Mouse (Mus musculus) liver, embryonic 11.5 days (tissue): ENCODE results near the gene Col4a3bp. TPM values are rescaled to one million over a fixed set of nuclear protein-coding genes. Genes with fewer than 3 reads are reported as not detected.

Experiments
- ATAC-seq: fragments of 200-750 bp; cut with Nextera tagmentation; replicated peaks from 2 replicates; pipeline ENCODE4 v1.8.0; 2017; ENCODE audit warnings: moderate number of reproducible peaks, mild to moderate bottlenecking, moderate TSS enrichment, moderate library complexity; ENCODE audit not compliant: low FRiP score
- DNase-seq: peaks from one replicate; pipeline ENCODE4 v3.0.0-alpha.2; 2017; ENCODE audit warnings: low spot score
- H3K27ac ChIP-seq: fragments of 300-500 bp; sonication (generic); 2 replicates; pipeline ENCODE4 v1.5.1; 2014; ENCODE audit warnings: mild to moderate bottlenecking, low read depth, low read length, control low read depth
- H3K27me3 ChIP-seq: fragments of 300-500 bp; sonication (generic); replicated peaks from 2 replicates; pipeline ENCODE4 v1.6.1; 2014; ENCODE audit warnings: low read length, mixed read lengths; ENCODE audit not compliant: control insufficient read depth, insufficient read depth
- H3K36me3 ChIP-seq: fragments of 300-500 bp; sonication (generic); 2 replicates; pipeline ENCODE4 v1.6.1; 2014; ENCODE audit warnings: mild to moderate bottlenecking, low read length, moderate library complexity, mixed read lengths; ENCODE audit not compliant: control insufficient read depth, insufficient read depth
- H3K4me1 ChIP-seq: fragments of 300-500 bp; sonication (generic); replicated peaks from 2 replicates; pipeline ENCODE4 v1.6.1; 2014; ENCODE audit warnings: low read length, mixed read lengths; ENCODE audit not compliant: control insufficient read depth, insufficient read depth
- H3K4me2 ChIP-seq: fragments of 300-500 bp; sonication (generic); 2 replicates; pipeline ENCODE4 v1.6.1; 2014; ENCODE audit warnings: mild to moderate bottlenecking, control low read depth, moderate library complexity
- H3K4me3 ChIP-seq: fragments of 300-500 bp; sonication (generic); 2 replicates; pipeline ENCODE4 v1.5.1; 2014; ENCODE audit warnings: low read depth, low read length, control low read depth
- H3K9ac ChIP-seq: fragments of 300-500 bp; sonication (generic); 2 replicates; pipeline ENCODE4 v1.6.1; 2014; ENCODE audit warnings: low read depth, low read length, control low read depth
- H3K9me3 ChIP-seq: fragments of 300-500 bp; sonication (generic); 2 replicates; pipeline ENCODE4 v1.6.1; 2016; ENCODE audit warnings: low read length, inconsistent platforms, mixed read lengths; ENCODE audit not compliant: control insufficient read depth
- WGBS: fragments of 180-500 bp; shearing (Covaris S2); extraction: QIAGEN DNeasy Blood & Tissue Kit; methylation state at CpG from one replicate; pipeline ENCODE4 v1.1.7; 2014; 5-methylcytosine and 5-hydroxymethylcytosine counted together
- polyA plus RNA-seq: library from polyadenylated mRNA; unstranded; fragments of >200 nt; fragmentation: Nextera tagmentation; extraction: Ambion mirVana; gene quantifications from 2 replicates; pipeline ENCODE4 v1.2.1, GENCODE M21; 2014

Gene Col4a3bp
- polyA plus RNA-seq, 1 experiment from 2014 or later, result 8.1 TPM

GRCm38 (mm10) chr13:96532176-96532575, 10.2 kb upstream of the Col4a3bp start:
- no peak overlapping the region for H3K4me3 ChIP-seq
- no peaks in the 10 kb centered on the region for H3K9me3 ChIP-seq
- H3K9ac ChIP-seq, result no peak overlapping the region
- no peaks in the 10 kb centered on the region for H3K27me3 ChIP-seq
- H3K4me1 ChIP-seq, result peaks cover 3% of the 10 kb centered on the region
- no peak overlapping the region for H3K4me2 ChIP-seq
- no peak overlapping the region for H3K27ac ChIP-seq
- 90% methylated on average over 6 of the region's 6 CpGs for WGBS
- no peak for ATAC-seq
- no peak for DNase-seq
- no peaks in the 10 kb centered on the region for H3K36me3 ChIP-seq

- Histone ChIP-seq H3K4me3 (no peak overlapping the region), H3K9ac (no peak overlapping the region), H3K4me2 (no peak overlapping the region), H3K4me1 (peaks cover 4% of the 10 kb centered on the region; the same call in 1 of the 2 replicates), H3K9me3 (no peaks in the 10 kb centered on the region), H3K27me3 (no peaks in the 10 kb centered on the region), H3K36me3 (no peaks in the 10 kb centered on the region), H3K27ac (no peak overlapping the region)
- DNase-seq (no peak), ATAC-seq (no peak)
- 81% methylated on average over 2 of the region's 2 CpGs for WGBS
Measured at GRCm38 (mm10) chr13:96533742-96534141, 8.7 kb upstream of the Col4a3bp start.

- Histone ChIP-seq H3K4me3 (no peak overlapping the region), H3K27ac (no peak overlapping the region; the same call in 1 of the 2 replicates), H3K36me3 (no peaks in the 10 kb centered on the region), H3K9me3 (no peaks in the 10 kb centered on the region), H3K9ac (no peak overlapping the region), H3K4me1 (peaks cover 4% of the 10 kb centered on the region; the same call in 1 of the 2 replicates), H3K27me3 (no peaks in the 10 kb centered on the region), H3K4me2 (no peak overlapping the region)
- DNase-seq (no peak), ATAC-seq (peak; percentile 57)
- 54% methylated on average over 5 of the region's 5 CpGs for WGBS
Measured at GRCm38 (mm10) chr13:96536821-96537572, 5.4 kb upstream of the Col4a3bp start.

- Histone ChIP-seq H3K4me2 (no peak overlapping the region), H3K9ac (no peak overlapping the region), H3K36me3 (no peaks in the 10 kb centered on the region), H3K27me3 (no peaks in the 10 kb centered on the region), H3K4me3 (no peak overlapping the region), H3K4me1 (peaks cover 4% of the 10 kb centered on the region; the same call in 1 of the 2 replicates), H3K9me3 (no peaks in the 10 kb centered on the region), H3K27ac (no peak overlapping the region)
- DNase-seq (no peak), ATAC-seq (no peak)
- WGBS, result 80% methylated on average over 3 of the region's 3 CpGs
Measured at GRCm38 (mm10) chr13:96538103-96538502, 4.3 kb upstream of the Col4a3bp start.

GRCm38 (mm10) chr13:96541381-96541780, 1.0 kb upstream of the Col4a3bp start:
- no peak for DNase-seq
- Histone ChIP-seq H3K27me3 (no peaks in the 10 kb centered on the region), H3K9ac (no peak overlapping the region), H3K4me3 (peak overlapping the region; percentile 95), H3K36me3 (no peaks in the 10 kb centered on the region), H3K4me2 (peak overlapping the region; percentile 67), H3K9me3 (no peaks in the 10 kb centered on the region), H3K4me1 (peaks cover 7% of the 10 kb centered on the region; the same call in 1 of the 2 replicates), H3K27ac (no peak overlapping the region)
- WGBS, result 29% methylated on average over 2 of the region's 2 CpGs
- ATAC-seq, result no peak

- peak overlapping the region; percentile 86 for H3K27ac ChIP-seq
- DNase-seq, result peak; percentile 74
- no peaks in the 10 kb centered on the region for H3K9me3 ChIP-seq
- peak overlapping the region; percentile 97 for H3K9ac ChIP-seq
- peak; percentile 64 for ATAC-seq
- under 1% methylated on average over 71 of the region's 73 CpGs for WGBS
- H3K4me3 ChIP-seq, result peak overlapping the region; percentile 95
- H3K4me1 ChIP-seq, result peaks cover 6% of the 10 kb centered on the region; the same call in 1 of the 2 replicates
- H3K4me2 ChIP-seq, result peak overlapping the region; percentile 67
- H3K36me3 ChIP-seq, result no peaks in the 10 kb centered on the region
- H3K27me3 ChIP-seq, result no peaks in the 10 kb centered on the region
Measured at GRCm38 (mm10) chr13:96542901-96543891, 778 bp downstream of the Col4a3bp start.

- Histone ChIP-seq H3K4me3 (no peak overlapping the region), H3K36me3 (no peaks in the 10 kb centered on the region; the same call in 1 of the 2 replicates), H3K27ac (no peak overlapping the region), H3K9ac (no peak overlapping the region), H3K4me1 (peaks cover 6% of the 10 kb centered on the region; the same call in 1 of the 2 replicates), H3K4me2 (no peak overlapping the region), H3K27me3 (no peaks in the 10 kb centered on the region), H3K9me3 (no peaks in the 10 kb centered on the region)
- DNase-seq (no peak), ATAC-seq (no peak)
- WGBS, result 68% methylated on average over 2 of the region's 2 CpGs
Measured at GRCm38 (mm10) chr13:96544506-96544905, 2.1 kb downstream of the Col4a3bp start.

- Histone ChIP-seq H3K4me1 (peaks cover 6% of the 10 kb centered on the region; the same call in 1 of the 2 replicates), H3K4me3 (no peak overlapping the region), H3K27ac (no peak overlapping the region), H3K4me2 (no peak overlapping the region), H3K9me3 (no peaks in the 10 kb centered on the region), H3K36me3 (no peaks in the 10 kb centered on the region; the same call in 1 of the 2 replicates), H3K9ac (no peak overlapping the region), H3K27me3 (no peaks in the 10 kb centered on the region)
- ATAC-seq, result no peak
- no peak for DNase-seq
- WGBS, result 50% methylated on average over 1 of the region's 1 CpGs
Measured at GRCm38 (mm10) chr13:96547250-96547649, 4.8 kb downstream of the Col4a3bp start.
